Mouse (Mus musculus) colon, adult 2 months (tissue): ENCODE measurements around the gene Cenpu. TPM values are rescaled to one million over a fixed set of nuclear protein-coding genes. Genes with fewer than 3 reads are reported as not detected.

Experiments used
- polyA plus RNA-seq: library from polyadenylated mRNA; depleted of rRNA; stranded (reverse); fragments of >200 nt; gene quantifications from 2 replicates; pipeline ENCODE4 v1.2.3, GENCODE M21; 2012; rRNA removed

The Cenpu gene
- polyA plus RNA-seq: 0.91 and 3.5 TPM in 2 replicates

GRCm38 (mm10) chr8:46551615-46552440 lies at the start of gene Cenpu:
Gene Cenpu (plus strand): TSS chr8:46552028.

GRCm38 (mm10) chr8:46616879-46617689 lies 65.3 kb downstream of the Cenpu start, which contains the start of the genes Primpol and Casp3:
Gene Primpol (minus strand): TSS chr8:46617212.
Gene Casp3 (plus strand): TSS chr8:46617291.

Other genes starting within 250 kb of the Cenpu start
- gene Acsl1, start 81.0 kb upstream of the Cenpu start, polyA plus RNA-seq: 10.3 and 13.6 TPM in 2 replicates
- 0.88 and 0.92 TPM in 2 replicates for gene Primpol, start 65.2 kb downstream of the Cenpu start, polyA plus RNA-seq
- 7.1 and 9.9 TPM in 2 replicates for gene Casp3, start 65.3 kb downstream of the Cenpu start, polyA plus RNA-seq
- gene Irf2, start 187.7 kb downstream of the Cenpu start, polyA plus RNA-seq: 20.8 and 27.3 TPM in 2 replicates